In the genomic region with DNA sequence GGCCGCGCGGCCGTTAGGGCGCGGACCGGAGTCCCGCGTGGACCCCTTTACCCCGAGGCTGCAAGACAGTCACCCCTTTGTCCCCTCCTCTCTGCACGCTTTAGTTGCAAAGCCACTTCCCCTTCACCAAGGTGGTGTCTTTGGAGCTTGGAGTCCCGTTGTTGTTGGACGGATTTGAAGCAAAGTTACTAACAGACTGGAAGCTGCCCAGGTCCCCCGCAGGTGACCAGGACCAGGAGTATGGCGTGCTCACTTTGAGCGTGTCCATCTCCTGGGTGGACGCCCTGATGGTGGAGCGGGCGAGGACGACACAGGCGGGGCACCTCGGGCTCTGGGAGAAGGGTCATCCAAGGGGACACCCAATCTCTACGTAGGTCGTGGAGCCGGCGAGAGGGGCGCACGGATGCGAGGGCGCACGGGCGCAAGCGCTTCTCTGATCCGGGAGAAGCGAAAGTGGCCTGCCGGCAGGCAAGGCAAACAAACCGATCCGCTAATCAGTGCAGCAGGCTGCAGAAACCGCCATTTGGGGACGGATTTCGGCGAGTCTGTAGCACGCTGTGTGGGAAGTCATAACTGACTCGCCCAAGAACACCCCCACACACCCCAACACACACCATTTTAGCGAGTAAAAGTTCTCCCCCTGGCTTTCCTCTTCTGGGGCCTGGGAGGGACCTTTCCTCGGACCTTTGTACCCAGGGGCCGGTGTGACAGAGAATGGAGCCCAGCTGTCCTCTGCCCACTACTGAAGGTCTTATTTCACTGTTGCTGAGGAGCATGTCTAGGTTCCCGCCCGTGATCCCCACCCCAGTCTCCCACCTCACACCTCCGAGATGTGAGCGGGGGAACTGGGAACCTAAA, we compare ENCODE assay signal across 7 mouse cellular contexts. TPM values are rescaled to one million over a fixed set of nuclear protein-coding genes. Genes with fewer than 3 reads are reported as not detected.
A peak's percentile ranks its signal among the peaks of the same experiment; 100 is the strongest.
DNase-seq lines count a peak whose midpoint lies in the region; TF ChIP-seq lines count a peak whose summit lies in the region.

No protein-coding gene starts in this region.

- peaks cover 78% of the 10 kb centered on the region for H3K27me3 ChIP-seq in E14TG2a.4 (ENCODE audit: insufficient read depth, low read length)
- H3K27me3 ChIP-seq in embryonic facial prominence, embryonic 10.5 days (replicated peaks; ENCODE audit: low read depth, poor library complexity, severe bottlenecking) = peaks cover 93% of the 10 kb centered on the region

- no peaks in the 10 kb centered on the region for H3K36me3 ChIP-seq in E14TG2a.4 (ENCODE audit: insufficient read depth, low read length)
- H3K36me3 ChIP-seq in embryonic facial prominence, embryonic 10.5 days (replicated peaks) = peaks cover 3% of the 10 kb centered on the region

- H3K4me1 ChIP-seq in E14TG2a.4 (replicated peaks; ENCODE audit: low read depth, low read length) = peaks cover 18% of the 10 kb centered on the region
- H3K4me1 ChIP-seq in embryonic facial prominence, embryonic 10.5 days = peaks cover 25% of the 10 kb centered on the region

- H3K27ac ChIP-seq in embryonic facial prominence, embryonic 10.5 days (replicated peaks) = peak overlapping the region; percentile 84

- peak; percentile 72 for DNase-seq in ZHBTc4 (ENCODE audit: low read depth, low spot score)
- DNase-seq in embryonic facial prominence, embryonic 10.5 days (ENCODE audit: low spot score) = peak; percentile 74
- DNase-seq in heart, postnatal 36 days = peak; percentile 51 to 71
- peak; percentile 61 to 78 for DNase-seq in kidney, postnatal 4 days
- peak; percentile 53 for DNase-seq in lung, postnatal 14 days
- DNase-seq in right cerebral cortex, postnatal 4 days = peak; percentile 30

- under 1% methylated on average over 51 of the region's 51 CpGs for WGBS in embryonic facial prominence, embryonic 10.5 days

- TF ChIP-seq CTCF in E14TG2a.4 (conservative IDR thresholded peaks at IDR 0.05; ENCODE audit: low read length) = no peak

- H3K9me3 ChIP-seq in E14TG2a.4 (ENCODE audit: low read length) = peaks cover 24% of the 10 kb centered on the region
- H3K9me3 ChIP-seq in embryonic facial prominence, embryonic 10.5 days = no peaks in the 10 kb centered on the region

- H3K4me3 ChIP-seq in E14TG2a.4 (replicated peaks; ENCODE audit: low read length) = peak overlapping the region; percentile 73
- peak overlapping the region; percentile 64 for H3K4me3 ChIP-seq in embryonic facial prominence, embryonic 10.5 days

- intact Hi-C loops in heart, postnatal 36 days (cut with DNase I) = loop anchor here (10.0 kb wide), 1 partner anchor 834 kb away; no protein-coding TSS in a partner anchor

RNA-seq across cellular contexts. Expression of a gene that starts 4.5 kb away (rescaled TPM):
- 0.25 and 0.31 TPM in 2 replicates for polyA plus RNA-seq in embryonic facial prominence, embryonic 10.5 days (2016; fragmentation: Nextera tagmentation; extraction: Ambion mirVana)
- under 1 TPM in 1 of 2 experiments, not detected in 1; 0.47 TPM for total RNA-seq in heart, postnatal 36 days (2021)

RNA-seq across cellular contexts. Expression of a gene that starts 12.5 kb away (rescaled TPM):
- 26.3 and 26.6 TPM in 2 replicates for polyA plus RNA-seq in embryonic facial prominence, embryonic 10.5 days (2016; fragmentation: Nextera tagmentation; extraction: Ambion mirVana)
- 10 to 100 TPM; 60.5 to 62.0 TPM for total RNA-seq in heart, postnatal 36 days (2021)

RNA-seq across cellular contexts. Expression of a gene that starts 17.1 kb away (rescaled TPM):
- polyA plus RNA-seq in embryonic facial prominence, embryonic 10.5 days (2016; fragmentation: Nextera tagmentation; extraction: Ambion mirVana) = 99.3 and 116 TPM in 2 replicates
- 100 to 1,000 TPM; 103 to 104 TPM for total RNA-seq in heart, postnatal 36 days (2021)

Comparison
In these comparisons a context has a peak if more than half of its experiments do, and no peak if none do; other contexts are left out.
1. Peak in every context shown above with its lines: DNase-seq, H3K4me3 ChIP-seq and H3K27ac ChIP-seq.